Mouse (Mus musculus) ES-E14 (cell line): ENCODE data around the gene Zfp110. TPM values are rescaled to one million over a fixed set of nuclear protein-coding genes. Genes with fewer than 3 reads are reported as not detected.
"Not testable (repeated sequence)": the region's sequence is repeated elsewhere in the genome, so short reads cannot be mapped to it uniquely, and the experiment has no call there.

Source experiments
- DNase-seq: peaks from one replicate; pipeline ENCODE4 v3.0.0-alpha.2; 2013; ENCODE audit warnings: low read depth, low spot score
- H3K27ac ChIP-seq: 2 replicates; pipeline ENCODE4 v1.5.1; 2012; ENCODE audit warnings: low read depth, mild to moderate bottlenecking, low read length, moderate library complexity, mixed read lengths; ENCODE audit not compliant: poor library complexity, insufficient read depth, severe bottlenecking
- H3K36me3 ChIP-seq: 2 replicates; pipeline ENCODE4 v1.6.1; 2012; ENCODE audit warnings: mild to moderate bottlenecking, low read length, moderate library complexity, mixed read lengths; ENCODE audit not compliant: control insufficient read depth, poor library complexity, insufficient read depth, severe bottlenecking
- H3K4me1 ChIP-seq, 2 experiments: fragments of 150-350 bp in 1 of 2; sonication (generic) in 1 of 2; 2 replicates each; pipeline ENCODE4 v1.6.1; 2012; ENCODE audit warnings: low read length in 2 of 2, mild to moderate bottlenecking in 1 of 2, mixed read lengths in 1 of 2; ENCODE audit not compliant: control insufficient read depth in 2 of 2, insufficient read depth in 2 of 2, poor library complexity in 1 of 2
- H3K4me3 ChIP-seq, 2 experiments: fragments of 150-350 bp in 1 of 2; sonication (generic) in 1 of 2; 2 replicates each; pipeline ENCODE4 v1.5.1; 2012; ENCODE audit warnings: low read length in 2 of 2, low read depth in 1 of 2, mild to moderate bottlenecking in 1 of 2, mixed read lengths in 1 of 2; ENCODE audit not compliant: insufficient read depth in 1 of 2, poor library complexity in 1 of 2, severe bottlenecking in 1 of 2
- H3K9ac ChIP-seq: 2 replicates; pipeline ENCODE4 v1.6.1; 2012; ENCODE audit warnings: low read depth, mild to moderate bottlenecking, low read length, mixed read lengths; ENCODE audit not compliant: poor library complexity, insufficient read depth, severe bottlenecking
- H3K9me3 ChIP-seq: fragments of 150-350 bp; sonication (generic); 2 replicates; pipeline ENCODE4 v1.6.1; 2012; ENCODE audit warnings: low read depth, mild to moderate bottlenecking, low read length; ENCODE audit not compliant: control insufficient read depth, insufficient read depth
- CHD2 ChIP-seq: IDR thresholded peaks from 2 replicates; pipeline ENCODE4 v1.6.1; 2014; ENCODE audit warnings: mild to moderate bottlenecking, low read depth, low read length, inconsistent platforms
- HCFC1 ChIP-seq: IDR thresholded peaks from 2 replicates; pipeline ENCODE4 v1.6.1; 2012; ENCODE audit warnings: low read length, inconsistent platforms, borderline replicate concordance; ENCODE audit not compliant: insufficient read depth
- MAFK ChIP-seq: IDR thresholded peaks from 2 replicates; pipeline ENCODE4 v1.6.1; 2014; ENCODE audit warnings: mild to moderate bottlenecking, low read depth, low read length, inconsistent platforms; ENCODE audit not compliant: insufficient read depth
- ZC3H11A ChIP-seq: IDR thresholded peaks from 2 replicates; pipeline ENCODE4 v1.6.1; 2012; ENCODE audit warnings: low read depth, mild to moderate bottlenecking, inconsistent platforms, low read length, borderline replicate concordance
- ZNF384 ChIP-seq: IDR thresholded peaks from 2 replicates; pipeline ENCODE4 v1.6.1; 2012; ENCODE audit warnings: low read depth, low read length, inconsistent platforms
- in situ Hi-C, 2 experiments: fragments of 600-800 bp; cut with MboI; formaldehyde crosslinking; loops; one replicate each; pipeline ENCODE4 v1.15.1; 2025; ENCODE audit warnings: low sequenced_read_pairs in 2 of 2, inconsistent platforms in 1 of 2; ENCODE audit not compliant: unreplicated experiment in 2 of 2
- total RNA-seq: library from RNA; depleted of rRNA; stranded (reverse); fragments of 300-350 nt; gene quantifications from 2 replicates; pipeline ENCODE4 v1.2.3, GENCODE M21; 2012

The Zfp110 gene
- total RNA-seq, 1 experiment = 53.9 TPM

GRCm38 (mm10) chr7:12874301-12874700, 39.7 kb downstream of the Zfp110 start:
- peak; percentile 37 for DNase-seq
- Histone ChIP-seq H3K9ac (no peak overlapping the region), H3K9me3 (no peaks in the 10 kb centered on the region), H3K4me3 (no peak overlapping the region), H3K4me1 (no peaks in the 10 kb centered on the region), H3K36me3 (no peaks in the 10 kb centered on the region), H3K27ac (no peak overlapping the region)
- no peak for TF ChIP-seq ZNF384
- no peak for TF ChIP-seq HCFC1
- no peak for TF ChIP-seq ZC3H11A
- TF ChIP-seq MAFK = no peak
- no peak for TF ChIP-seq CHD2
- in situ Hi-C loops = no loop called here

DNA sequence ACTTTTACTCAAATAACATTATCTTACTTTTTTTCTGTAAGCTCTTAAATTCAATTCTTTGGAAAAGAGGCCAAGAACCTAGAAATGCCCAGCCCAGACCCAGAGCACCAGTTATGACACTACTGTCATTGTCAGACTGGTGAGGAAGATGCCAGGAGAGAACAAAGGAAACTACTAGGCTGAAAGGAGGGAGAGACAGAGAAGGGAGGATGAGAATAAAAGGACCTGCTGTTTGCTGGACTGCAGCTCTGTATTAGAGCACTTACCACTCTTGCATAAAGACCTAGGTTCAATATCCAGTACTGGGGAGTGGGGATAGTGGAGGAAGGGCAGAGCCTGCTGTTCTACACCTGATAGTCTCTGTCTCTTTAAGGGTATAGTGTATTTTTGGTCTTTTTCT, 45.5 kb downstream of the Zfp110 start:
- no peak for DNase-seq
- TF ChIP-seq ZNF384 (no peak), CHD2 (no peak), MAFK (no peak), ZC3H11A (no peak), HCFC1 (no peak)
- Histone ChIP-seq H3K27ac (no peak overlapping the region), H3K9me3 (no peaks in the 10 kb centered on the region), H3K4me3 (no peak overlapping the region), H3K4me1 (peaks cover 0 to 4% of the 10 kb centered on the region in 2 experiments; a peak in 1 of 4 replicates), H3K9ac (no peak overlapping the region), H3K36me3 (peaks cover 2% of the 10 kb centered on the region; the same call in 1 of the 2 replicates)
- in situ Hi-C loops = no loop called here

DNA sequence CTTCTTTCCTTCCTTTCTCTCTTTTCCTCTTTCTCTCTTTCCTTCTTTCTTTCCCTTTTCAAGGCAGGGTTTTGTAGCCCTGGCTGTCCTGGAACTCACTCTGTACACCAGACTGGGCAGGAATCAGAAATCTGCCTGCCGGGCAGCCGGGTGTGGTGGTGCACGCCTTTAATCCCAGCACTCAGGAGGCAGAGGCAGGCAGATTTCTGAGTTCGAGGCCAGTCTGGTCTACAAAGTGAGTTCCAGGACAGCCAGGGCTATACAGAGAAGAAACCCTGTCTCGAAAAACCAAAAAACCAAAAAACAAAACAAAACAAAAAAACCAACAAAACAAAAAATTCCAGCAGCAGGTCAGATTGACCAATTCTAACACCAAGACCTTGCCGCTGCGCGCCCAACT, 45.9 kb downstream of the Zfp110 start:
- H3K9ac ChIP-seq = peak overlapping the region; percentile 58; the same call in 1 of the 2 replicates
- not testable (repeated sequence) for H3K27ac ChIP-seq

DNA sequence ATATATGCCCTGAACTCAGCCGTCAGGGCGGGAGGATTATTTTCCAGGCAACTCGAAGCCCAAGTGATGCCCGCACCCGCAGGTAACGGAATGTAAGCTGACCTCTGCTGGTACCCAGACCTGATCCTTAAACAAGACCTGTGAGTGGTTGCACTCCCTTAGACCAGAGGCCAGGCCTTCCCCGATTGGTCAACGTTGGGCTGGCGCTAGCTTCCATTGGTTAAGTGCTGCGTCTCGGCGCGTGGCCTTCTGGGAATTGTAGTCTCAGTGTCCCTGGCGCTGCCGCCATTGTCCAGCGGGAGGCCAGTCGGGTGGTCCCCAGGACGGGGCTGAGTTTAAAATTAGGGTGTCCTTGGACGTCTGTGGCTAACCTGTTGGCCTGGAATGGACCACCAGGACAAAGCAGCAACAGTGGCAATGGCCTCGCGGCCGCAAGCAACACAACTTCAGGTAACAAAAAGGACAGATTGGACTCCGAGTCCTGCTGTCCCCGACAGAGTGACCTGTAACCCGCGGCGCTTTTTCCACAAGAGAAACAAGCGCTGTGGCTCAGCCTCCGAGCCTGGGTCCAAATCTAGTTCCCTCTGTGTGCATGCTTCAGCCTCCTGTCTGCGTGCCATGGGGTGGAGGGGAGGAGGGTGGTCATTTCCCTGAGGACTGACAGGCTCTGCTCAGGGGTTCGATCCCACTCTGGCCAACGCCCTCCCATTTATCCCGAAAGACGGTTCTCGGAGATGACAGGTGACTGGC, 46.5 kb downstream of the Zfp110 start, which contains the start of gene Zfp128:
Gene Zfp128, plus strand, starts transcription at position 267 of the 750 bp plus-strand sequence.
- peak within 1 kb of the TSS; percentile 58; the same call in 1 of the 2 replicates for H3K9ac ChIP-seq
- peaks cover 2% of the 10 kb centered on the region; the same call in 1 of the 2 replicates for H3K36me3 ChIP-seq
- H3K4me3 ChIP-seq = peak within 1 kb of the TSS; percentile 69 to 92
- in situ Hi-C loops = no loop called here
- no peak within 1 kb of the TSS for H3K27ac ChIP-seq
- DNase-seq = peak; percentile 83
- peaks cover 0 to 8% of the 10 kb centered on the region in 2 experiments; a peak in 1 of 4 replicates for H3K4me1 ChIP-seq
- no peaks in the 10 kb centered on the region for H3K9me3 ChIP-seq
- TF ChIP-seq MAFK (no peak), CHD2 (peak; percentile 53; the same call in 1 of the 2 replicates), ZC3H11A (no peak), HCFC1 (peak; percentile 91), ZNF384 (no peak)

More for the DNA sequence above, 45.9 kb downstream of the Zfp110 start:
- H3K9me3 ChIP-seq, H3K4me1 ChIP-seq, in situ Hi-C loops, H3K36me3 ChIP-seq, DNase-seq: not testable (repeated sequence)
- H3K4me3 ChIP-seq = peak overlapping the region; percentile 55 to 92
